Mouse (Mus musculus) intestine, embryonic 14.5 days (tissue): ENCODE measurements around the gene Lrba. TPM values are rescaled to one million over a fixed set of nuclear protein-coding genes. Genes with fewer than 3 reads are reported as not detected.

Experiments
- ATAC-seq: fragments of 200-750 bp; cut with Nextera tagmentation; replicated peaks from 2 replicates; pipeline ENCODE4 v1.8.0; 2017; ENCODE audit warnings: low read depth, moderate number of reproducible peaks, moderate TSS enrichment, moderate library complexity; ENCODE audit not compliant: low FRiP score, low TSS enrichment
- DNase-seq: peaks from one replicate; pipeline ENCODE4 v3.0.0-alpha.2; 2018; ENCODE audit warnings: low spot score
- H3K27ac ChIP-seq: fragments of 300-500 bp; sonication (generic); 2 replicates; pipeline ENCODE4 v1.5.1; 2014; ENCODE audit warnings: low read depth, mild to moderate bottlenecking, control low read depth
- H3K27me3 ChIP-seq: fragments of 300-500 bp; sonication (generic); replicated peaks from 2 replicates; pipeline ENCODE4 v1.6.1; 2014; ENCODE audit warnings: low read length, control low read depth; ENCODE audit not compliant: control insufficient read depth, insufficient read depth
- H3K36me3 ChIP-seq: fragments of 300-500 bp; sonication (generic); 2 replicates; pipeline ENCODE4 v1.6.1; 2014; ENCODE audit warnings: low read length, control low read depth; ENCODE audit not compliant: control insufficient read depth, insufficient read depth
- H3K4me1 ChIP-seq: fragments of 300-500 bp; sonication (generic); replicated peaks from 2 replicates; pipeline ENCODE4 v1.6.1; 2014; ENCODE audit warnings: low read length, control low read depth, mixed read lengths; ENCODE audit not compliant: control insufficient read depth, insufficient read depth
- H3K4me2 ChIP-seq: fragments of 300-500 bp; sonication (generic); 2 replicates; pipeline ENCODE4 v1.6.1; 2014; ENCODE audit warnings: low read length
- H3K4me3 ChIP-seq: fragments of 300-500 bp; sonication (generic); 2 replicates; pipeline ENCODE4 v1.5.1; 2014; ENCODE audit warnings: low read depth, low read length, control low read depth, mixed read lengths
- H3K9ac ChIP-seq: fragments of 300-500 bp; sonication (generic); 2 replicates; pipeline ENCODE4 v1.6.1; 2014; ENCODE audit warnings: mild to moderate bottlenecking, low read length
- H3K9me3 ChIP-seq: fragments of 300-500 bp; sonication (generic); 2 replicates; pipeline ENCODE4 v1.6.1; 2016; ENCODE audit warnings: low read length, control low read depth; ENCODE audit not compliant: control insufficient read depth
- WGBS: fragments of 180-500 bp; shearing (Covaris S2); extraction: QIAGEN DNeasy Blood & Tissue Kit; methylation state at CpG from one replicate; pipeline ENCODE4 v1.1.7; 2014; 5-methylcytosine and 5-hydroxymethylcytosine counted together
- polyA plus RNA-seq: library from polyadenylated mRNA; unstranded; fragments of >200 nt; fragmentation: Nextera tagmentation; extraction: Ambion mirVana; gene quantifications from 2 replicates; pipeline ENCODE4 v1.2.1, GENCODE M21; 2014

The Lrba gene
- polyA plus RNA-seq, 1 experiment from 2014 or later: 14.1 TPM

DNA sequence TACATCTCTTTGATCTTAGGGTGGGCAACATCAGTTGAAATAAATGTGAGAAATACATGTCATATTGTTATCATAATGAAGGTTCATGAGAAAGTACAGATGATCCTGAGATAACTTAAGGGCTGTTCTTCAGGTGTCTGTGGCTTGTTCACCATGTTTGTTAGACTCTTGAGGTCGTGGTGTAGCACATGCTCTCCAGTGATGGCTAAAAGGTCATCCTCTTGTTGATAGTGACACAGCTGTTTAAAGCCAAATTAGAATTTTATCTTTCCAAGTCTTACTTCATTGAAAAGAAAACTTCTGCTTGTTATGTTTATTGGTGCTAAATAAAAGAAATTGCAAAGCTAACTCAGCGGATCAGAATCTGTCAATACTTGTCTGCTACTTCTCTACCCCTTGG is 147.0 kb downstream of the Lrba start:
- no peak overlapping the region for H3K27ac ChIP-seq
- whole genome bisulfite sequencing: 63% methylated on average over 2 of the region's 2 CpGs
- DNase-seq: no peak
- no peaks in the 10 kb centered on the region for H3K4me1 ChIP-seq
- H3K4me3 ChIP-seq: no peak overlapping the region
- H3K36me3 ChIP-seq: no peaks in the 10 kb centered on the region
- H3K4me2 ChIP-seq: no peak overlapping the region
- H3K9ac ChIP-seq: no peak overlapping the region
- no peaks in the 10 kb centered on the region for H3K9me3 ChIP-seq
- ATAC-seq: no peak
- H3K27me3 ChIP-seq: no peaks in the 10 kb centered on the region

DNA sequence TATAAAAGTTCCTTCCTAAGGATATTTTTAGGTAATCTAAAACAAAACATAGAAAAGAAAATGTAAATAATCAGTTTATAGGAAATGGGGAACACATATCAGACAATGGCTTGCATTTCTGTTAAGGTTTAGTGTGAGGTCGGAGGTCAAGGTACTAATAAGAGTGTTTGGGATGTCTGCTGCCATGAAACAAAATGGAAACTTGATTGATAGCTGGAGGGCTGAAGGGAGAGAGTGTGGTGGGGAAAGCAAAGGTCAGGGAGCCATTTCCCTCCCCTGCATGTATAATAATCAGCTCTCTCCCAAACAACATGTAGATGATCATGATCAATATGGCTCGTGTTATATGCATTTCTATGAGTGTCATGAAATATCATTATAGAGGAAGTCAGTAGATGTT is 150.8 kb downstream of the Lrba start:
- ATAC-seq: no peak
- Histone ChIP-seq H3K9ac (no peak overlapping the region), H3K9me3 (no peaks in the 10 kb centered on the region), H3K4me2 (no peak overlapping the region), H3K36me3 (no peaks in the 10 kb centered on the region), H3K4me1 (no peaks in the 10 kb centered on the region), H3K27ac (no peak overlapping the region), H3K27me3 (no peaks in the 10 kb centered on the region), H3K4me3 (no peak overlapping the region)
- 73% methylated on average over 2 of the region's 2 CpGs for WGBS
- DNase-seq: no peak

DNA sequence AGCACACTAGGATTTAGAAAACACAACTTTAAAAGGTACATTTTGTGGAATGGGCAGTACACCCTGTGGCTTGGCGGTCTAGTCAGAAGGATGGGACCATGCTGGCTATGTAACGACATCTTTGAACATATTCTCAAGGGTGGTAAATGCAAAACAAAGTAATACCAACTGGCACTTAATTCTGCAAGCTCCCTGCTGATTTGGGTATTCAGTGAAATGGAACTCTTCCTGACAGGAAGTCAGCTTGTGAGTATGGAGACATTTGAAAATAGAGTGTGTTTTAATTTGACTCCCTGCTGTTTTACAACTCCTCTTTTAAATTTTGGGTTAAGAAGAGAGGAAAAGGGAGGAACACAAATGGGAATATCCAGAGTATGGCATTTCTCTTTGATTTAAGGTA is 158.1 kb downstream of the Lrba start:
- Histone ChIP-seq H3K9me3 (no peaks in the 10 kb centered on the region), H3K36me3 (no peaks in the 10 kb centered on the region), H3K9ac (no peak overlapping the region), H3K4me1 (no peaks in the 10 kb centered on the region), H3K27ac (no peak overlapping the region), H3K4me3 (no peak overlapping the region), H3K27me3 (no peaks in the 10 kb centered on the region), H3K4me2 (no peak overlapping the region)
- no peak for DNase-seq
- ATAC-seq: no peak
- WGBS: 54% methylated on average over 2 of the region's 2 CpGs

DNA sequence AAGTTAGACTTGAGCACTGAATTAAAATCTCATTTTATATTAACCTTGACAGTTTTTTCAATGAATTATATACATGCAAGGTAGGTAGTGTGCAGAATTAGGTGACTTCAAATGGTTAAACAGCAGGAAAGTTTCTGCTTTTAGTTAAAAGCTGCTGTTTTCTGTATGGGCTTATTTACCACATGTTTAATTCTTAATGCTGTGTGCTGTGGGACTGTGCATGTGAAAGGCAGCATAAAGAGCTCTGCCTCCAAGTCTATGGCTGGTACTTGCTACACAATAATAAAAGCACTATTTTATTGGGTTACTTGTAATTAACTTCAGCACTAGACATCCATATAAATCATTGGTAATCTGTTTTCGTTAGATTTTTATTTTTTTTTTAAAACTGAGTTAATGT is 160.6 kb downstream of the Lrba start:
- 73% methylated on average over 1 of the region's 1 CpGs for WGBS
- DNase-seq (no peak), ATAC-seq (no peak)
- Histone ChIP-seq H3K9ac (no peak overlapping the region), H3K9me3 (no peaks in the 10 kb centered on the region), H3K4me1 (no peaks in the 10 kb centered on the region), H3K36me3 (no peaks in the 10 kb centered on the region), H3K4me2 (no peak overlapping the region), H3K27me3 (no peaks in the 10 kb centered on the region), H3K4me3 (no peak overlapping the region), H3K27ac (no peak overlapping the region)

DNA sequence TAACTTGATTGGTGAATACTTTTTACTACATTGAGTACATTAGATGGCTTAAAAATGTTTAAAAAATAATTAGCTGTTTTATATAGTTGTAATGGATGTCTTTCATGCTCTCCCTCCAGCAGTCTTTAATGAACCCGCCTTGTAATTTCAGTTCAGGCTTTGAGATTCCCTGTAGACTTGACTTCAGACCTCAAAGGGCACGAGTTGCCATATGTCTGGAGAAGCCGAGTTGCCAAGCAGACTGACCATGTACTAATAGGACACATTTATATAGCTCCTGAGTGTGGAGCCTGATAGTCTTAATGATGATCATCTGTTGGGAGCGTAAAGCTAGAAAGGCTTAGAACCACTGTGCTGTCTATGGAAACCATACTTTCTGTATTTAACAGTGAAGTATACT is 161.8 kb downstream of the Lrba start:
- H3K36me3 ChIP-seq: no peaks in the 10 kb centered on the region
- no peaks in the 10 kb centered on the region for H3K9me3 ChIP-seq
- H3K4me1 ChIP-seq: no peaks in the 10 kb centered on the region
- no peak overlapping the region for H3K4me3 ChIP-seq
- WGBS: 85% methylated on average over 4 of the region's 4 CpGs
- no peak for DNase-seq
- no peak for ATAC-seq
- H3K9ac ChIP-seq: no peak overlapping the region
- H3K27me3 ChIP-seq: no peaks in the 10 kb centered on the region
- H3K4me2 ChIP-seq: no peak overlapping the region
- no peak overlapping the region for H3K27ac ChIP-seq

DNA sequence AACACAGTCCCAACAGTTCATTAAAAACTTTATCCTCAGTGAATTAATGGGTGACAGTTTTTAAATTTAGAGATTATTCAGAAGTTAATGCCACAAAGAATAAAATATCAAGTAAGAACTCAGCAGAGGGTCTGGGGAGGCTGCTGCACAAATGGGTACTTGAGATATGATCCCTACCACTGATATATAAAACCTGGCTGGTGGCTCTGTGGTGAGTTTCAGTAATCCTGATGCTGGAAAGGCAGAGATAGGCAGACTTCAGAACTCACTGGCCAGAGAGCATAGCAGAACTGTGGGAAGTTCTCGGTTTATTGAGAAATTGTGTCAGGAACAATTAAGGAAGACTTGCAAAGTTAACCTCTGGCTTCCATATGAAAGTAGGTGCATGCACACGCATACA is 199.3 kb downstream of the Lrba start:
- Histone ChIP-seq H3K27ac (no peak overlapping the region), H3K4me2 (no peak overlapping the region), H3K9ac (no peak overlapping the region), H3K27me3 (no peaks in the 10 kb centered on the region), H3K9me3 (no peaks in the 10 kb centered on the region), H3K4me3 (no peak overlapping the region), H3K36me3 (no peaks in the 10 kb centered on the region), H3K4me1 (no peaks in the 10 kb centered on the region)
- DNase-seq: no peak
- ATAC-seq: no peak
- WGBS: 87% methylated on average over 2 of the region's 2 CpGs

DNA sequence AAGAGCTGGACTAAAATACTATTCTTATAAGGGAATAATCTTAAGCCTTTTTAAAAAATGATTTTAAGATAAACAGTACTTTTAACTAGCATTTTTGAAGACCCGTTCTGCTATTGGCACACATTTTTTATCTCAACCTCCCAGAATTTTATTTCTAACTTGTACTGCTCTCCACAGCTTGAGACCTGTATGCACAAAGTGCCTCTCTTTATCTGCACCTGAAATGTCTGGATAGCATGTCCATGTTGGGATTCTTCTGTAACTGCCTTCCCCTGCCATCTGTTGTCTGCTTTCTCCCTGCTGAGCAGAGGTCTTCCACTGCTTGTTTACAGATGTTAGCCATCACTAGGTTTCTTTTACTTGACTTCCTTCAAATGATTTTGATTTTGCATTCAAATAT is 202.3 kb downstream of the Lrba start:
- H3K4me3 ChIP-seq: no peak overlapping the region
- H3K4me2 ChIP-seq: no peak overlapping the region
- H3K36me3 ChIP-seq: no peaks in the 10 kb centered on the region
- no peak overlapping the region for H3K27ac ChIP-seq
- no peaks in the 10 kb centered on the region for H3K27me3 ChIP-seq
- ATAC-seq (no peak), DNase-seq (no peak)
- H3K9ac ChIP-seq: no peak overlapping the region
- 95% methylated on average over 1 of the region's 1 CpGs for WGBS
- H3K4me1 ChIP-seq: no peaks in the 10 kb centered on the region
- H3K9me3 ChIP-seq: no peaks in the 10 kb centered on the region

DNA sequence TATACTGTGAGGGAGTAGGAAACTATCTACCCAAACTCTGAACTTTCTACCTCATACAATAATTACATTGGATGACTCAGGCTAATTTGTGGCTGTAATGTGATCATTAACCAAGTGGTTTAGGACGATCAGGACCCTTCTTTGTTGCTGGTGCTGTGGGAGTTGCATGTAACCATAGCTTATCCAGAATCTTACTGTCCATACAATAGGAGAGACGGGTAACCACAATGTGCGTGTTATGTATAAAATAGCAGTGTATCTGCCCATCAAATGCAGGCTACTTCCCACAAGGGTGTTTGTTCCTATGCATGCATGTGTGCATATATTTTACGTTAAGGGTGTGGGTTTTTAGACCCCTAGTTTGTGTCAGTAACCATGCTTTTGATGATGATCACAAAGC is 219.0 kb downstream of the Lrba start:
- no peak overlapping the region for H3K27ac ChIP-seq
- 76% methylated on average over 4 of the region's 4 CpGs for WGBS
- no peaks in the 10 kb centered on the region for H3K27me3 ChIP-seq
- no peak for ATAC-seq
- H3K36me3 ChIP-seq: no peaks in the 10 kb centered on the region
- no peaks in the 10 kb centered on the region for H3K9me3 ChIP-seq
- DNase-seq: no peak
- H3K4me3 ChIP-seq: no peak overlapping the region
- H3K9ac ChIP-seq: no peak overlapping the region
- H3K4me2 ChIP-seq: no peak overlapping the region
- H3K4me1 ChIP-seq: no peaks in the 10 kb centered on the region

DNA sequence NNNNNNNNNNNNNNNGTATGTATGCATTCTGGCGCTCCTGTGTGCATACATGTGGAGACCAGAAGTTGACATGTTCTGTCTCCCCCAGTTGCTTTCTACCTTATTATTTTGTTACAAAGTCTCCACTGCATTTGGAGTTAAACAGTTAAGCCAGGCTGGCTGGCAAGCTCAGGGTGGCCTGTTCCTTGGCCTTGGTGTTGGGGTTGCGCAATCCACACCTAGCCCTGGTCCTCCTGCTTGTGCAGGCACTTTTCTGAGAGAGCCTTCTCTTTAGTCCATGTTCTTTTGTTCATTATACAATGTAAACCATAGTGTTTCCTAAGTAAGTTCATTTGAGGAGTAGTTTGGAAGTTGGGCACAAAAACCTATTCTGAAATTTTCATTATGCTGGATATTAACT is 226.7 kb downstream of the Lrba start:
- H3K4me1 ChIP-seq: no peaks in the 10 kb centered on the region
- 96% methylated on average over 2 of the region's 2 CpGs for WGBS

More for the DNA sequence above, 226.7 kb downstream of the Lrba start:
- Histone ChIP-seq H3K4me3 (no peak overlapping the region), H3K9ac (no peak overlapping the region), H3K4me2 (no peak overlapping the region), H3K27me3 (no peaks in the 10 kb centered on the region), H3K36me3 (no peaks in the 10 kb centered on the region), H3K27ac (no peak overlapping the region), H3K9me3 (no peaks in the 10 kb centered on the region)
- ATAC-seq: no peak
- no peak for DNase-seq
